Mouse (Mus musculus): ENCODE results near the gene Ptgis.

The Ptgis gene

GRCm38 (mm10) chr2:167144439-167145307 is 95.7 kb downstream of the Ptgis start:
- DNase-seq: no peak

GRCm38 (mm10) chr2:167143914-167144313 is 96.5 kb downstream of the Ptgis start:
- DNase-seq: no peak

- no peak for DNase-seq
These were observed 98.1 kb downstream of the Ptgis start for GRCm38 (mm10) chr2:167142282-167142681.

GRCm38 (mm10) chr2:167141810-167142209 is 98.6 kb downstream of the Ptgis start:
- no peak for DNase-seq

Measured in kidney, adult 11 months (tissue).